Mouse (Mus musculus): ENCODE results near the gene Ccdc124. TPM values are rescaled to one million over a fixed set of nuclear protein-coding genes. Genes with fewer than 3 reads are reported as not detected.

Gene Ccdc124
- polyA plus RNA-seq, 1 experiment from 2014 or later: 182 TPM

Small RNA genes lying within 50 kb of the gene (microRNA-seq; reads per million reads assigned to microRNA genes)
- not detected for gene Mir7067

Other genes with a start within 250 kb of the Ccdc124 start
- 0.35 and 0.39 TPM in 2 replicates for gene Gdf15, start 241.5 kb downstream of the Ccdc124 start, polyA plus RNA-seq (2015; fragmentation: Nextera tagmentation; extraction: Ambion mirVana)
- 67.2 and 69.7 TPM in 2 replicates for gene Pgpep1, start 213.5 kb downstream of the Ccdc124 start, polyA plus RNA-seq (2015; fragmentation: Nextera tagmentation; extraction: Ambion mirVana)
- 137 and 143 TPM in 2 replicates for gene Lsm4, start 200.7 kb downstream of the Ccdc124 start, polyA plus RNA-seq (2015; fragmentation: Nextera tagmentation; extraction: Ambion mirVana)
- gene Jund, start 175.0 kb downstream of the Ccdc124 start, polyA plus RNA-seq (2015; fragmentation: Nextera tagmentation; extraction: Ambion mirVana): 60.4 and 67.9 TPM in 2 replicates
- gene Iqcn, start 170.5 kb downstream of the Ccdc124 start, polyA plus RNA-seq (2015; fragmentation: Nextera tagmentation; extraction: Ambion mirVana): 0.06 TPM in 1 of 2 replicates, not detected in the other
- not detected in 2 replicates for gene Gm3336, start 155.4 kb downstream of the Ccdc124 start, polyA plus RNA-seq (2015; fragmentation: Nextera tagmentation; extraction: Ambion mirVana)
- 0.11 and 0.23 TPM in 2 replicates for gene Pde4c, start 150.2 kb downstream of the Ccdc124 start, polyA plus RNA-seq (2015; fragmentation: Nextera tagmentation; extraction: Ambion mirVana)
- 477 and 573 TPM in 2 replicates for gene Rab3a, start 119.3 kb downstream of the Ccdc124 start, polyA plus RNA-seq (2015; fragmentation: Nextera tagmentation; extraction: Ambion mirVana)
- gene Mpv17l2, start 113.0 kb downstream of the Ccdc124 start, polyA plus RNA-seq (2015; fragmentation: Nextera tagmentation; extraction: Ambion mirVana): 34.8 and 35.7 TPM in 2 replicates
- 107 and 112 TPM in 2 replicates for gene Pik3r2, start 97.2 kb downstream of the Ccdc124 start, polyA plus RNA-seq (2015; fragmentation: Nextera tagmentation; extraction: Ambion mirVana)
- gene Mast3, start 68.9 kb downstream of the Ccdc124 start, polyA plus RNA-seq (2015; fragmentation: Nextera tagmentation; extraction: Ambion mirVana): 21.1 and 23.2 TPM in 2 replicates
- 0.08 and 0.19 TPM in 2 replicates for gene Il12rb1, start 65.5 kb downstream of the Ccdc124 start, polyA plus RNA-seq (2015; fragmentation: Nextera tagmentation; extraction: Ambion mirVana)
- 6.7 and 8.1 TPM in 2 replicates for gene Arrdc2, start 34.2 kb downstream of the Ccdc124 start, polyA plus RNA-seq (2015; fragmentation: Nextera tagmentation; extraction: Ambion mirVana)
- gene Kcnn1, start 10.7 kb downstream of the Ccdc124 start, polyA plus RNA-seq (2015; fragmentation: Nextera tagmentation; extraction: Ambion mirVana): 15.4 and 16.1 TPM in 2 replicates
- 1.7 and 1.9 TPM in 2 replicates for gene Slc5a5, start 18.8 kb upstream of the Ccdc124 start, polyA plus RNA-seq (2015; fragmentation: Nextera tagmentation; extraction: Ambion mirVana)
- 1,781 and 1,796 TPM in 2 replicates for gene Rpl18a, start 23.5 kb upstream of the Ccdc124 start, polyA plus RNA-seq (2015; fragmentation: Nextera tagmentation; extraction: Ambion mirVana)
- gene Map1s, start 32.0 kb upstream of the Ccdc124 start, polyA plus RNA-seq (2015; fragmentation: Nextera tagmentation; extraction: Ambion mirVana): 59.7 and 65.0 TPM in 2 replicates